16 mouse cellular contexts compared by ENCODE assay signal in the genomic region with DNA sequence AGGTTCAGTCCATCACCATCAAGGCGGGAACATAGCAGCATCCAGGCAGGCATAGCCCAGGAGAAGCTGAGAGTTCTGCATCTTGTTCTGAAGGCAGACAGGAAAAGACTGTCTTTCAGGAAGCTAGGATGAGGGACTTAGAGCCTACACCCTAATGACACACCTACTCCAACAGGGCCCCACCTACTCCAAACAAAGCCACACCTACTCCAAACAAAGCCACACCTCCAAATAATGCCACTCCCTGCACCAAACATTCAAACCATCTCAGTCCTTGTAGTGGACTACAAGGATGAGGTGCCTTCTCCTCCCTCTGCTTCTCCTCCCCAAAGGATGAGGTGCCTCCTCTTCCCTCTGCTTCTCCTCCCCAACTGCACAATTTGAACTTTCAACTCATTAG.
"Had no signal": no experiment of that assay in that cellular context is flagged by ENCODE, and none has a peak within 500 bp of the region (broad histone marks: within the 10 kb centered on the region; RNA-seq: fewer than 3 reads in every experiment).

No protein-coding gene starts in this region.

- H3K9me3 ChIP-seq: midbrain, embryonic 10.5 days; midbrain, embryonic 13.5 days; neural tube, embryonic 13.5 days; stomach, embryonic 15.5 days had no signal

- H3K36me3 ChIP-seq: midbrain, embryonic 13.5 days; neural tube, embryonic 13.5 days; stomach, embryonic 15.5 days had no signal

- DNase-seq: liver, postnatal 0 days; lung, embryonic 14.5 days; lung, postnatal 10 days; lung, postnatal 36 days; right cerebral cortex, postnatal 25 days; spleen, adult 18-20 months; thymus, postnatal 25 days had no signal

- ATAC-seq: liver, postnatal 0 days; midbrain, embryonic 13.5 days; midbrain, embryonic 16.5 days had no signal

- H3K4me1 ChIP-seq: megakaryocyte, embryonic 14.5 days had no signal

- H3K27ac ChIP-seq: liver, embryonic 14.5 days; midbrain, embryonic 13.5 days; neural tube, embryonic 13.5 days; stomach, embryonic 15.5 days had no signal

- H3K4me3 ChIP-seq: megakaryocyte, embryonic 14.5 days; midbrain, embryonic 10.5 days; midbrain, embryonic 13.5 days; myocyte; neural tube, embryonic 13.5 days; stomach, embryonic 15.5 days had no signal

- H3K4me2 ChIP-seq: liver, embryonic 11.5 days; lung, embryonic 14.5 days; midbrain, embryonic 13.5 days; neural tube, embryonic 13.5 days; stomach, embryonic 15.5 days had no signal

- H3K9ac ChIP-seq: liver, embryonic 14.5 days; liver, postnatal 0 days; lung, embryonic 14.5 days; midbrain, embryonic 13.5 days; neural tube, embryonic 13.5 days; stomach, embryonic 15.5 days had no signal

- H3K27me3 ChIP-seq: megakaryocyte, embryonic 14.5 days; midbrain, embryonic 13.5 days; neural tube, embryonic 13.5 days; stomach, embryonic 15.5 days had no signal
